Mouse (Mus musculus) layer of hippocampus, adult 9-10 months (tissue): ENCODE data around the gene C8a.

ENCODE experiments used
- DNase-seq: peaks from one replicate; pipeline ENCODE4 v3.0.0; 2022; ENCODE audit warnings: low spot score

C8a gene

GRCm38 (mm10) chr4:104842204-104842603, 34.0 kb downstream of the C8a start:
- no peak for DNase-seq

GRCm38 (mm10) chr4:104838342-104838741, 37.9 kb downstream of the C8a start:
- DNase-seq, result no peak

GRCm38 (mm10) chr4:104835096-104835495, 41.1 kb downstream of the C8a start:
- no peak for DNase-seq

GRCm38 (mm10) chr4:104828939-104829338, 47.3 kb downstream of the C8a start:
- DNase-seq, result no peak

- no peak for DNase-seq
Measured at GRCm38 (mm10) chr4:104824381-104825077, 51.7 kb downstream of the C8a start.

GRCm38 (mm10) chr4:104823597-104824101, 52.5 kb downstream of the C8a start:
- no peak for DNase-seq

- no peak for DNase-seq
Measured at GRCm38 (mm10) chr4:104819891-104820290, 56.3 kb downstream of the C8a start.

GRCm38 (mm10) chr4:104818986-104819385, 57.2 kb downstream of the C8a start:
- DNase-seq, result no peak

- DNase-seq, result no peak
Measured at GRCm38 (mm10) chr4:104817509-104817908, 58.7 kb downstream of the C8a start.

- no peak for DNase-seq
Measured at GRCm38 (mm10) chr4:104816519-104817232, 59.5 kb downstream of the C8a start.

GRCm38 (mm10) chr4:104813617-104814016, 62.6 kb downstream of the C8a start:
- no peak for DNase-seq

- no peak for DNase-seq
Measured at GRCm38 (mm10) chr4:104810710-104811286, 65.4 kb downstream of the C8a start.

GRCm38 (mm10) chr4:104805414-104806257, 70.6 kb downstream of the C8a start:
- DNase-seq, result no peak

- DNase-seq, result no peak
Measured at GRCm38 (mm10) chr4:104804100-104804499, 72.1 kb downstream of the C8a start.

GRCm38 (mm10) chr4:104801625-104802024, 74.6 kb downstream of the C8a start:
- DNase-seq, result no peak

GRCm38 (mm10) chr4:104798951-104799350, 77.2 kb downstream of the C8a start:
- DNase-seq, result no peak

- no peak for DNase-seq
Measured at GRCm38 (mm10) chr4:104792111-104792510, 84.1 kb downstream of the C8a start.

- no peak for DNase-seq
Measured at GRCm38 (mm10) chr4:104782346-104782745, 93.9 kb downstream of the C8a start.

GRCm38 (mm10) chr4:104781441-104781840, 94.8 kb downstream of the C8a start:
- no peak for DNase-seq

- no peak for DNase-seq
Measured at GRCm38 (mm10) chr4:104779460-104779859, 96.7 kb downstream of the C8a start.

- no peak for DNase-seq
Measured at GRCm38 (mm10) chr4:104775601-104776000, 100.6 kb downstream of the C8a start.

- DNase-seq, result no peak
Measured at GRCm38 (mm10) chr4:104770331-104770730, 105.9 kb downstream of the C8a start.
